Mouse (Mus musculus) lung, postnatal 0 days (tissue): ENCODE data around the gene Prx. TPM values are rescaled to one million over a fixed set of nuclear protein-coding genes. Genes with fewer than 3 reads are reported as not detected.

Experiments used
- ATAC-seq: fragments of 200-750 bp; cut with Nextera tagmentation; 2 replicates; pipeline ENCODE4 v1.8.0; 2017; ENCODE audit warnings: moderate library complexity
- DNase-seq: peaks from one replicate; pipeline ENCODE4 v3.0.0-alpha.2; 2016; ENCODE audit warnings: low spot score
- H3K27ac ChIP-seq: fragments of 300-500 bp; sonication (generic); 2 replicates; pipeline ENCODE4 v1.5.1; 2014; ENCODE audit warnings: antibody characterized with exemption, mild to moderate bottlenecking, low read length, mixed read lengths
- H3K27me3 ChIP-seq: fragments of 300-500 bp; sonication (generic); replicated peaks from 2 replicates; pipeline ENCODE4 v1.6.1; 2014; ENCODE audit warnings: low read length, mixed read lengths; ENCODE audit not compliant: insufficient read depth
- H3K36me3 ChIP-seq: fragments of 300-500 bp; sonication (generic); 2 replicates; pipeline ENCODE4 v1.6.1; 2014; ENCODE audit warnings: low read length, mixed read lengths; ENCODE audit not compliant: insufficient read depth
- H3K4me1 ChIP-seq: fragments of 300-500 bp; sonication (generic); 2 replicates; pipeline ENCODE4 v1.6.1; 2014; ENCODE audit warnings: antibody characterized with exemption, low read depth, low read length, mixed read lengths; ENCODE audit not compliant: insufficient read depth
- H3K4me2 ChIP-seq: fragments of 300-500 bp; sonication (generic); replicated peaks from 2 replicates; pipeline ENCODE4 v1.6.1; 2014; ENCODE audit warnings: low read depth, mild to moderate bottlenecking, low read length, moderate library complexity, mixed read lengths
- H3K4me3 ChIP-seq: fragments of 300-500 bp; sonication (generic); 2 replicates; pipeline ENCODE4 v1.5.1; 2014; ENCODE audit warnings: low read depth, low read length
- H3K9ac ChIP-seq: fragments of 300-500 bp; sonication (generic); replicated peaks from 2 replicates; pipeline ENCODE4 v1.6.1; 2014; ENCODE audit warnings: low read depth, mild to moderate bottlenecking
- H3K9me3 ChIP-seq: fragments of 300-500 bp; sonication (generic); 2 replicates; pipeline ENCODE4 v1.6.1; 2016; ENCODE audit warnings: low read length, mixed read lengths
- CTCF ChIP-seq: IDR thresholded peaks from 2 replicates; pipeline ENCODE4 v1.5.1; 2016; ENCODE audit warnings: antibody characterized with exemption, mild to moderate bottlenecking
- EP300 ChIP-seq: IDR thresholded peaks from 2 replicates; pipeline ENCODE4 v1.6.1; 2016; ENCODE audit warnings: antibody characterized with exemption, mild to moderate bottlenecking, control low read depth
- WGBS: fragments of 180-500 bp; shearing (Covaris S2); extraction: QIAGEN DNeasy Blood & Tissue Kit; methylation state at CpG from one replicate; pipeline ENCODE4 v1.1.7; 2014; 5-methylcytosine and 5-hydroxymethylcytosine counted together
- polyA plus RNA-seq: library from polyadenylated mRNA; unstranded; fragments of >200 nt; fragmentation: Nextera tagmentation; extraction: Ambion mirVana; gene quantifications from 2 replicates; pipeline ENCODE4 v1.2.1, GENCODE M21; 2015

Gene Prx
- polyA plus RNA-seq, 1 experiment from 2014 or later, result 73.2 TPM

- TF ChIP-seq EP300, result 0 out of 2 replicates have a peak, but pooled peaks have one; percentile 20
- peak; percentile 63 for TF ChIP-seq CTCF
- WGBS, result 1% methylated on average over 60 of the region's 80 CpGs
- no peaks in the 10 kb centered on the region for H3K9me3 ChIP-seq
- peak within 1 kb of the TSS; percentile 84 for H3K4me3 ChIP-seq
- H3K4me1 ChIP-seq, result peaks cover 22% of the 10 kb centered on the region; the same call in 1 of the 2 replicates
- peak within 1 kb of the TSS; percentile 99 for H3K27ac ChIP-seq
- peaks cover 12% of the 10 kb centered on the region; the same call in 1 of the 2 replicates for H3K36me3 ChIP-seq
- ATAC-seq, result peak; percentile 83
- peak within 1 kb of the TSS; percentile 56 for H3K4me2 ChIP-seq
- peak within 1 kb of the TSS; percentile 85 for H3K9ac ChIP-seq
- H3K27me3 ChIP-seq, result no peaks in the 10 kb centered on the region
- peak; percentile 99 for DNase-seq
Measured at GRCm38 (mm10) chr7:27486770-27487697, 12.1 kb upstream of the Prx start, which contains the start of gene Sertad1. Gene Sertad1 (plus strand): TSS chr7:27486910.

- Histone ChIP-seq H3K4me3 (peak overlapping the region; percentile 84), H3K4me1 (peaks cover 22% of the 10 kb centered on the region; the same call in 1 of the 2 replicates), H3K27ac (peak overlapping the region; percentile 99), H3K9ac (peak overlapping the region; percentile 85), H3K9me3 (no peaks in the 10 kb centered on the region), H3K36me3 (peaks cover 12% of the 10 kb centered on the region; the same call in 1 of the 2 replicates), H3K27me3 (no peaks in the 10 kb centered on the region), H3K4me2 (peak overlapping the region; percentile 56)
- TF ChIP-seq EP300 (no peak), CTCF (no peak)
- under 1% methylated on average over 13 of the region's 13 CpGs for WGBS
- peak; percentile 83 for DNase-seq
- no peak for ATAC-seq
Measured at GRCm38 (mm10) chr7:27487740-27488268, 11.3 kb upstream of the Prx start.

GRCm38 (mm10) chr7:27489270-27489869 is 9.8 kb upstream of the Prx start:
- H3K4me3 ChIP-seq, result no peak overlapping the region
- WGBS, result 88% methylated on average over 25 of the region's 25 CpGs
- DNase-seq, result no peak
- peaks cover 22% of the 10 kb centered on the region; the same call in 1 of the 2 replicates for H3K4me1 ChIP-seq
- no peak for ATAC-seq
- peak overlapping the region; percentile 56; the same call in 1 of the 2 replicates for H3K4me2 ChIP-seq
- no peaks in the 10 kb centered on the region for H3K27me3 ChIP-seq
- peaks cover 12% of the 10 kb centered on the region; the same call in 1 of the 2 replicates for H3K36me3 ChIP-seq
- TF ChIP-seq CTCF (no peak), EP300 (no peak)
- H3K27ac ChIP-seq, result peak overlapping the region; percentile 94
- H3K9me3 ChIP-seq, result no peaks in the 10 kb centered on the region
- H3K9ac ChIP-seq, result no peak overlapping the region

- Histone ChIP-seq H3K4me3 (peak overlapping the region; percentile 34), H3K9me3 (no peaks in the 10 kb centered on the region), H3K4me1 (peaks cover 22% of the 10 kb centered on the region; the same call in 1 of the 2 replicates), H3K36me3 (peaks cover 12% of the 10 kb centered on the region; the same call in 1 of the 2 replicates), H3K27ac (peak overlapping the region; percentile 94), H3K27me3 (no peaks in the 10 kb centered on the region), H3K4me2 (peak overlapping the region; percentile 49), H3K9ac (peak overlapping the region; percentile 26; the same call in 1 of the 2 replicates)
- WGBS, result 20% methylated on average over 4 of the region's 4 CpGs
- TF ChIP-seq CTCF (no peak), EP300 (peak; percentile 42; the same call in 1 of the 2 replicates)
- ATAC-seq (no peak), DNase-seq (no peak)
Measured at GRCm38 (mm10) chr7:27490227-27490542, 8.9 kb upstream of the Prx start.

- TF ChIP-seq CTCF, result peak; percentile 76
- TF ChIP-seq EP300, result no peak; the same call in 1 of the 2 replicates
- Histone ChIP-seq H3K9me3 (no peaks in the 10 kb centered on the region), H3K36me3 (peaks cover 12% of the 10 kb centered on the region; the same call in 1 of the 2 replicates), H3K27ac (peak overlapping the region; percentile 94), H3K4me2 (peak overlapping the region; percentile 49), H3K27me3 (no peaks in the 10 kb centered on the region), H3K4me1 (peaks cover 17% of the 10 kb centered on the region; the same call in 1 of the 2 replicates), H3K4me3 (peak overlapping the region; percentile 34), H3K9ac (peak overlapping the region; percentile 26)
- under 1% methylated on average over 20 of the region's 33 CpGs for WGBS
- DNase-seq (peak; percentile 99), ATAC-seq (peak; percentile 83)
Measured at GRCm38 (mm10) chr7:27490543-27491329, 8.4 kb upstream of the Prx start.
